Mouse (Mus musculus) thymus, postnatal 10 days (tissue): ENCODE results near the gene Vmn1r51.
"Not testable (repeated sequence)": the region's sequence is repeated elsewhere in the genome, so short reads cannot be mapped to it uniquely, and the experiment has no call there.

Experiments used
- DNase-seq, 2 experiments: peaks; one replicate each; pipeline ENCODE4 v3.0.0; 2021; ENCODE audit warnings: low spot score in 2 of 2

Gene Vmn1r51

DNA sequence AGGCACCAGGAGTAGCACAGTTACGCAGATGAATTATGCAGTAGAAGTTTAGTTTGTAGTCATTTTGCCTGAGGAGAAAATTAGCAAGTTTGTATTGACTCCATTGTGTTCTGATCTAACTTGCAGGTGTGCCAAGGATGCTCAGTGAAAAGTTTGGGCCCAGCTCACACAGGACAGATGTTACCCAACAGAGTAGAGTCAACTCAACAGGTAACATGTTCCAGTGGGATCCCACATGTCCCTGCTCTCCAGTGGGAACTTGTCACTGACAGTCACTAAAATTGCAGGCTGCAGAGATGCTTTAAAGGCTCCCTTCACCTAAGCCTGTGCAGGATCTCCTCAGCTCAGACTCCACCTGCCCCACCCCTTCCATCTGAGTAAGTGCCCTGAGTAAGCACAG lies at the start of gene Vmn1r51:
Vmn1r51 (plus strand) TSS at position 301 of the 400 bp plus-strand sequence.
- not testable (repeated sequence) for DNase-seq

DNA sequence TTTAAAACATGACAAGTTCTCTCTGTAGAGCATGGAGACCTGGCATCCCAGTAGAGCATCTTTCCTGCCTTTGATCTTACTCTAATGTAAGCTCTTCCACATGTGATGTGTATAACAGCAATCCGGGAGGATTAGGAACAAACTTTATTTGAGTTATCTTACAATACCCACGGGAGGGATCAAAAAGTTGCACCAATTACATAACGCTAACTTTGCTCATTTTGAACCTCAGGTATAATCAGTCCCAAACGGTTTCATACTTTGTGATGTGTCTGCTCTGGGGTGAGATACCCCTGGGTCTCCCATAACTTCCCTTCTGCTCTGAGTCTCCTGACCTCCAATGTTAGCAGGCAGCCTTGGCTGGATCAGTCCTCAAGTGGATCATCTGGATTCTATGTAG lies 44.0 kb upstream of the Vmn1r51 start, which contains the start of gene Vmn1r49:
Vmn1r49 (minus strand) TSS at position 101 of the 400 bp plus-strand sequence.
- no peak for DNase-seq

DNA sequence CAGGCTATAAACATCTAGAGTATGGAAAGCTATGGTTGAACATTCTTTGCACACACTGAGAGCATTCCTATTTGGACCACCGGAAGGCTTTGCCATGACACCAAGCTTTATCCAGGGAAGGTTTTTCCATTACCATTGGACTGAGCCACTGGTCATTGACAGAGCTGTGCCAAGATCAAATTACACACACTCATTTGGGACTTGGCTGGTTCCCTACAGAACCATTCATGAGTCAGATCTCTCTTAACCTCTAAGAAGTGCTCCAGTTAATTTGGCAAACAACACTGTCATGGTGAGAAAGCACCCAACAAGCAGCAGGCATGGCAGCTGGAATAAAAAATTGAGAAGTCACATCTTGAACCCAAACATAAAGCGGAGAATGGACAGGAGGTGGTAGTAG lies 21.8 kb upstream of the Vmn1r51 start:
- no peak for DNase-seq

DNA sequence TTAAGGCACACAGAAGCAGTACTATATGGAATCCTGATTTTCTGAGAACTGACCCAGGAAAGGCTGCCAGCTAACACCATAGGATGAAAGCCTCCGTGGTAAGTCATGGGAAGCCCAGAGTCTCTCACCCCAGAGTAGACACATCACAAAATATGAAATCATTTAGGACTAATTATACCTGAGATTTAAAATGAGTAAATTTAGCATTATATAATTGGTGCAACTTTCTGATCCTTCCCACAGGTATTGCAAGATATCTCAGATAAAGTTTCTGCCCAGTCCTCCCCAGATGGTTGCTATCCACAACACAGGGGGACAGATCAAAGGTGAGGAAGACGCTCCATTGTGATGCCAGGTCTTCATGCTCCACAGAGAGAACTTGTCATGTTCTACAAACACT lies 21.3 kb upstream of the Vmn1r51 start, which contains the start of gene Vmn1r50:
Vmn1r50 (plus strand) TSS at position 301 of the 400 bp plus-strand sequence.
- no peak for DNase-seq

DNA sequence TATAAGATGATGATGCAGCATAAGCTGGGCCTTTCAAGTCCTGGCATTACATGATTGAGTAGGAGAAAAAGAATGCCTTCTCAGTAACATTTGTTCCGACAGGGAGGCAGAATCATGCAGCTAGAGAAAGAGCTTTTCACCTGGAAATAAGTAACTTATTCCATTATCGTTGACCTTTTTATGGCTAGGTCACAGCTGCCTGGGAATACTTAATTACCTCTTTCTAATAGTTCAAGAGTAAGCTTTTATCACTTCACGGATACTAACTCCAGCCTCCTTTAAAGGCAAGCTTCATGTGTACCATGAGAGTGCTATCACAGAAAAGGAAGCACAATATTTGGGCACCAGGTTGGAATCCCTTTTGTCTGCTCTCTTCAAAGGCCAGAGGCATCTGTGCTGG lies 37.7 kb downstream of the Vmn1r51 start:
- no peak for DNase-seq

DNA sequence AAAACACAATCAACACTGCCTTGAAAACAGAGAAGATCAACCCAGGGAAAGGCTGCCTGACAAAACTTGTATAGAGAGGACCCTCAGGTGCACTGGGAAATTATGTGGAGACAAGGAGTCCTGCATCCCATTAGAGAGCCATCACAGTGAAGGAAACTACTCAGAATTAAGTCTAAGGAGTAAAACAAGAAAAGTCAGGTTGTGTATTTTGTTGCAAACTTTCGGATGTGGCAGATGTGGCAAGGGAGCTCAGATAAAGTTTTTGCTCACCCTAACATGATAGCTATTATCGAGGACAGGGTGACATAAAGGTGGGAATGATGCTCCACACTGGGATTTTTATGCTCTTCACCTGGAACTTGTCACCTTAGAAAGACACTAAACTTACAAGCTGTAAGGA lies 52.1 kb downstream of the Vmn1r51 start, which contains the start of gene Vmn1r52:
Vmn1r52 (plus strand) TSS at position 301 of the 400 bp plus-strand sequence.
- no peak for DNase-seq
